Mouse (Mus musculus) embryonic fibroblast, embryonic 13.5 days (primary cell): ENCODE measurements around the gene Usf3. TPM values are rescaled to one million over a fixed set of nuclear protein-coding genes. Genes with fewer than 3 reads are reported as not detected.

Experiments used
- H3K27ac ChIP-seq: 2 replicates; pipeline ENCODE4 v1.5.1; 2012; ENCODE audit warnings: low read length, control low read depth, inconsistent platforms; ENCODE audit not compliant: insufficient read depth
- H3K4me1 ChIP-seq: 2 replicates; pipeline ENCODE4 v1.6.1; 2011; ENCODE audit warnings: low read length; ENCODE audit not compliant: control insufficient read depth, insufficient read depth
- H3K4me3 ChIP-seq: 2 replicates; pipeline ENCODE4 v1.5.1; 2011; ENCODE audit warnings: mild to moderate bottlenecking, control low read depth, low read length; ENCODE audit not compliant: insufficient read depth
- CTCF ChIP-seq: IDR thresholded peaks from 2 replicates; pipeline ENCODE4 v1.5.1; 2011; ENCODE audit warnings: mild to moderate bottlenecking, control low read depth, low read length, moderate library complexity, borderline replicate concordance; ENCODE audit not compliant: insufficient read depth
- POLR2A ChIP-seq: IDR thresholded peaks from 2 replicates; pipeline ENCODE4 v1.6.1; 2011; ENCODE audit warnings: low read depth, mild to moderate bottlenecking, control low read depth, low read length, moderate library complexity
- polyA plus RNA-seq: library from polyadenylated mRNA; stranded (reverse); fragments of >200 nt; gene quantifications from 2 replicates; pipeline ENCODE4 v1.2.4, GENCODE M21; 2011; ENCODE audit warnings: low read depth; ENCODE audit not compliant: missing spikeins, insufficient read length

The Usf3 gene
- polyA plus RNA-seq, 1 experiment, result 15.8 TPM

DNA sequence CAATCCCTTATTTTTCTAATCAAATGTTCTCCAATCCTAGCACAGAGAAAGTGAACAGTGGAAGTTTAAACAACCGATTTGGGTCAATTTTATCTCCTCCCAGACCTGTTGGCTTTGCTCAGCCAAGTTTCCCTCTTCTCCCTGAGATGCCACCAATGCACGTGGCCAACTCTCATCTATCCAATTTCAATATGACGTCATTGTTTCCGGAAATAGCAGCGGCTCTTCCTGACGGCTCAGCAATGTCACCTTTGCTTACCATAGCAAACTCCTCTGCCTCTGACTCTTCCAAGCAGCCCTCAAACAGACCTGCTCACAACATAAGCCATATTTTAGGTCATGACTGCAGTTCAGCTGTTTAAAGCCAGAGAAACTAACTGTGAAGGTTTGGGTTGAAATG is 48.4 kb downstream of the Usf3 start:
- H3K27ac ChIP-seq, result no peak overlapping the region
- no peaks in the 10 kb centered on the region for H3K4me1 ChIP-seq
- no peak for TF ChIP-seq POLR2A
- no peak for TF ChIP-seq CTCF
- H3K4me3 ChIP-seq, result no peak overlapping the region

DNA sequence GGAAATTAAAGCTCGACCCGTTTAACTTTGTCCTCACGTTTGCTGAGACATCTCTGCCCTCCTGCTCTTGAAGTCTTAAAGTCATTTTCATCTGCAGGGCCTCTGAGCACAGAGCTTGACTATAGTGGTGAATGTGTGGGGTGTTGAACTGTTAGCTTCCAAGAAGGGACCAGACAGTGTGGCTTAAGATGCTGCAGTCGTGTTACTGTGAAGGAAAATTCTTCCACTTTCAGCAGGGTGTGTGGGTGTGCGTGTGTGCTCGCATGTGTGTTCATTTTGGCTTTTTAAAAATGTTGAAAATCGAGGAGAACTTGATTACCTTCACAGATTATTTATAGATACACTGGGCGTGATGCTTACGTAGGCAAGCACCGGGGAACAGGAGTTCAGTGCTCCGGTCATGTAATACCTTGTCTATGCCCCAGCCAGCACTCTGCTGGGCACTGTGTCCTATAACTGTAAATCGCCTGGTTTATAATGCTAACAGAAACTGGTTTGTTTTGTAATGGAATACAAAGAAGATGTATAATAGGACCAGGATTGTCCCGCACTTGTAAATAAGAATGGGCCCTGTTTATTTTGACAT is 53.8 kb downstream of the Usf3 start:
- no peak overlapping the region for H3K4me3 ChIP-seq
- no peaks in the 10 kb centered on the region for H3K4me1 ChIP-seq
- H3K27ac ChIP-seq, result no peak overlapping the region
- TF ChIP-seq POLR2A (no peak), CTCF (no peak)

DNA sequence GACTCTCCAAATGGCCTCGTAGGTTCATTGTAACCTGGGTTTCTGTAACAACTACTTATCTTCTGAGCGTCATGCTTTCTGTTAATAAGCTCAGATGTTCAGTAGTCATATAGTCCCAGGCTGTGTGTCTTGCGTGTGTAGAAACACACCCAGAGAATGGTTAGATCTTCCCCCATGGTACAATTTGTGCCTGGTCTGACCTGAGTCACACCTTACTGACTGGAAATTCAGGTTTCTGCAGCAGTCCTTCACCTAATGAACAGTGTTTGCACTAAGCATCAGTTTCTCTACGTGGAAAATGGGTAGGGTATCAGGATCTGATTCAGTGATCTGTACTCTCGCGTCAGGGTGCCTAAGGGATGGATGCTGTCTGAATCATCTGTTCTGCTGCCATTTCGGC is 60.0 kb downstream of the Usf3 start:
- no peaks in the 10 kb centered on the region for H3K4me1 ChIP-seq
- H3K4me3 ChIP-seq, result no peak overlapping the region
- TF ChIP-seq CTCF (no peak), POLR2A (no peak)
- no peak overlapping the region for H3K27ac ChIP-seq

GRCm38 (mm10) chr16:44237836-44238235 is 64.8 kb downstream of the Usf3 start:
- H3K4me1 ChIP-seq, result peaks cover 5% of the 10 kb centered on the region; the same call in 1 of the 2 replicates
- TF ChIP-seq CTCF (no peak), POLR2A (no peak)
- H3K27ac ChIP-seq, result no peak overlapping the region
- no peak overlapping the region for H3K4me3 ChIP-seq

DNA sequence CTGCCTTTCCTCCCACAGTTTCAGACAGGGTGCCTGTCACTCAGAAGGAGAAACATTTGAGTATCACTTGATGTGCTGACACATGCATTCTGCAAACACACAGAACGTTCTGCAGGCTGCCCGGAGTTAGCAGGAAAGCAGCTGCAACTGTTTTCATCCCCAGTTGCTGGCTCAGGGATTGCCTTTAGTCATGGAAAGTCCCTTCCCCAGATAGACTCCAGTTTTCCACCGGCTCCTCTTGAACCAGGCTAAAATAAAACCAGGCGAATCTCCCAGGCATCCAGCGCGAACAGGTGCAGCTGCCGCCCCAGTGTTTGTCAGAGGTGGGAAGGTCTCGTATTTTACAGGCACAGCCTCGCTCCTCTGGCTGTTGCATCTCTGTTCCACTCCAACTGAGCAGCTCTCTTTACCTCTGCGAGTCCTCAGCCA is 65.8 kb downstream of the Usf3 start:
- no peak for TF ChIP-seq POLR2A
- TF ChIP-seq CTCF, result no peak
- Histone ChIP-seq H3K27ac (no peak overlapping the region), H3K4me1 (peaks cover 5% of the 10 kb centered on the region; the same call in 1 of the 2 replicates), H3K4me3 (no peak overlapping the region)

DNA sequence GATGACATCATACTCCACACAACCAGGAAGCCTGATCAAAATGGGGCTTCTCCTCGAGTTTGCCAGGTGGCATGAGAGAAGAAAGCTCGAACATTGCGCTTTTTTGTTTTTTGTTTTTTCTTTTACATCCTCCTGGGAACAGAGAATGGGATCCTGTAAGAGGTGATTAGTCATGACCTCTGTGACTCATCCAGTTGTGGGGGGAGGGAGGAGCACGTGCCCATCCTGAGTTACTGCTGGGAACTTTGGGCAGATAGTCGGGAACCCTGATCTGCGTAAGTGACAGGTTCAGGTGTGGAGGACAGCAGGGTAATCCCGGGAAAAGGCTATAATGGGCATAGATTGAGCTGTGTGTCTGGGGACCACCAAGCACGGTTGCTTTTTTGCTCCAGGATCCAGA is 67.4 kb downstream of the Usf3 start:
- no peak overlapping the region for H3K27ac ChIP-seq
- peaks cover 5% of the 10 kb centered on the region; the same call in 1 of the 2 replicates for H3K4me1 ChIP-seq
- TF ChIP-seq CTCF (no peak), POLR2A (no peak)
- H3K4me3 ChIP-seq, result no peak overlapping the region

- H3K4me1 ChIP-seq, result peaks cover 5% of the 10 kb centered on the region; the same call in 1 of the 2 replicates
- TF ChIP-seq POLR2A (no peak), CTCF (peak; percentile 80; the same call in 1 of the 2 replicates)
- no peak overlapping the region for H3K27ac ChIP-seq
- H3K4me3 ChIP-seq, result no peak overlapping the region
These were observed 69.6 kb downstream of the Usf3 start for GRCm38 (mm10) chr16:44242633-44243032.

DNA sequence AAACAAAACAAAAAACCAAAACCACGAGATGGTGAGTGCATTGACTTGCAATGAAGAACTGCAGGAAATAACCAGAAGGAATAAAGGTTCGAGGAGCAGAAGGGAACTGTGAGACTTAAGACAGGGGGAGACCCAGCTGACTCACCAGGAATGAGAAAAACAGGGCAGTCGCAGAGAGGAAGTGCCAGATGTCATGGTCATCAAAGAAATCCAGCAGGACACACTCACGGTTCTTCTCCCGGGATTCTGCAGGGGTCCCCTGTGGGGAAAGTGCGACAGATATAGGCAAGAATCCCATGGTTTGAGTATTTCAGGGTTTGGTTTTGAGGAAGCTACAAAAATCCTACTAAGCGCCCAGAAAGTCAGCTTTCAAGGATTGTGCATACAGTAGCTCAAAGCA is 70.3 kb downstream of the Usf3 start:
- no peak overlapping the region for H3K4me3 ChIP-seq
- H3K27ac ChIP-seq, result no peak overlapping the region
- no peak for TF ChIP-seq POLR2A
- no peak for TF ChIP-seq CTCF
- peaks cover 5% of the 10 kb centered on the region; the same call in 1 of the 2 replicates for H3K4me1 ChIP-seq

DNA sequence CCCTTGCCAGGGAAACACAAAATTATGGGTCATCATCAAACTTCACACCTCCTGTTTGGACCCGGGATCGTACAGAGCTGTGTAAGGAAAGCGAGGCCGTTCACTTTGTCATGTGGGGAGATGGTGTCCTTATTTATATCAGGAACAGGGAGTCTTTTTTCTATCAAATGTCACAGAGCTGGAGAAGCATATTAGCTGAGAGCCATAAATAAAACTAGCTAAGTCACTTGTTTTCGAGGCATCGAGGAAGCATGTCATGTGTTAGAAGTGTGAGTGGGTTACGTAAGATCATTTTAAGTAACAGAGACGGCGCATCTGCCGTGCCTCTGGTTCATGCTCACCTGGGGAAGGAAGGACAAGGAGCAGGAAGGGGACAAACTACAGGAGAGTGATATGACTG is 76.9 kb downstream of the Usf3 start:
- TF ChIP-seq CTCF, result no peak
- no peak for TF ChIP-seq POLR2A
- Histone ChIP-seq H3K4me3 (no peak overlapping the region), H3K27ac (no peak overlapping the region), H3K4me1 (no peaks in the 10 kb centered on the region)

DNA sequence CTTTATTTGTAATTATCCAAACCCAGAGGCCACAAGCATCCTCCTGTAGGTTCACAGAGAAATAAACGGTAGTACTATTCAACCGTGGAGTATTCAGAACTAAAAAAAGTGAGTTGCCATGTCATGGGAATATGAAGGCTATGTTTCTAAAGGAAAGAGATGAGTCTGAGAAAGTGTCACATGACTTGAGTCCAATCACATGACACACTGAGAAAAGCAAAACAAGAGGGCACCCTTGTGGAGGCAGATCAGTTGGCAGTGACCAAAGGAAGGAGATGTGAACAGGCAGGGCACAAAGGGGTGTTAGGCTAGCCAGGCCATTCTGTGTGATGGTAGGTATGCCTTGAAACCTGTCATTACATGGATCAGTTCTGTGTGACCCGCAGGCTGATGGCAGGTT is 79.7 kb downstream of the Usf3 start:
- no peak for TF ChIP-seq POLR2A
- no peak for TF ChIP-seq CTCF
- no peaks in the 10 kb centered on the region for H3K4me1 ChIP-seq
- no peak overlapping the region for H3K27ac ChIP-seq
- no peak overlapping the region for H3K4me3 ChIP-seq
